Mouse (Mus musculus) hindbrain, embryonic 12.5 days (tissue): ENCODE results near the gene Ndufs6. TPM values are rescaled to one million over a fixed set of nuclear protein-coding genes. Genes with fewer than 3 reads are reported as not detected.

Experiments used
- ATAC-seq: fragments of 200-750 bp; cut with Nextera tagmentation; 2 replicates; pipeline ENCODE4 v1.8.0; 2017; ENCODE audit warnings: moderate TSS enrichment; ENCODE audit not compliant: low FRiP score
- H3K27ac ChIP-seq: fragments of 300-500 bp; sonication (generic); 2 replicates; pipeline ENCODE4 v1.5.1; 2016; ENCODE audit warnings: mild to moderate bottlenecking
- H3K27me3 ChIP-seq: fragments of 300-500 bp; sonication (generic); 2 replicates; pipeline ENCODE4 v1.6.1; 2016; ENCODE audit warnings: mild to moderate bottlenecking
- H3K36me3 ChIP-seq: fragments of 300-500 bp; sonication (generic); 2 replicates; pipeline ENCODE4 v1.6.1; 2016; ENCODE audit warnings: mild to moderate bottlenecking
- H3K4me1 ChIP-seq: fragments of 300-500 bp; sonication (generic); 2 replicates; pipeline ENCODE4 v1.6.1; 2016
- H3K4me2 ChIP-seq: fragments of 300-500 bp; sonication (generic); replicated peaks from 2 replicates; pipeline ENCODE4 v1.6.1; 2016; ENCODE audit warnings: mild to moderate bottlenecking
- H3K4me3 ChIP-seq: fragments of 300-500 bp; sonication (generic); 2 replicates; pipeline ENCODE4 v1.5.1; 2016; ENCODE audit warnings: mild to moderate bottlenecking
- H3K9ac ChIP-seq: fragments of 300-500 bp; sonication (generic); 2 replicates; pipeline ENCODE4 v1.6.1; 2016; ENCODE audit warnings: mild to moderate bottlenecking, moderate library complexity
- H3K9me3 ChIP-seq: fragments of 300-500 bp; sonication (generic); replicated peaks from 2 replicates; pipeline ENCODE4 v1.6.1; 2016; ENCODE audit warnings: mild to moderate bottlenecking
- WGBS: fragments of 180-500 bp; shearing (Covaris S2); methylation state at CpG from one replicate; pipeline ENCODE4 v1.1.7; 2016; 5-methylcytosine and 5-hydroxymethylcytosine counted together
- polyA plus RNA-seq: library from polyadenylated mRNA; unstranded; fragments of >200 nt; fragmentation: Nextera tagmentation; extraction: Ambion mirVana; gene quantifications from 2 replicates; pipeline ENCODE4 v1.2.1, GENCODE M21; 2016

Ndufs6 gene
- polyA plus RNA-seq, 1 experiment from 2014 or later = 312 TPM

DNA sequence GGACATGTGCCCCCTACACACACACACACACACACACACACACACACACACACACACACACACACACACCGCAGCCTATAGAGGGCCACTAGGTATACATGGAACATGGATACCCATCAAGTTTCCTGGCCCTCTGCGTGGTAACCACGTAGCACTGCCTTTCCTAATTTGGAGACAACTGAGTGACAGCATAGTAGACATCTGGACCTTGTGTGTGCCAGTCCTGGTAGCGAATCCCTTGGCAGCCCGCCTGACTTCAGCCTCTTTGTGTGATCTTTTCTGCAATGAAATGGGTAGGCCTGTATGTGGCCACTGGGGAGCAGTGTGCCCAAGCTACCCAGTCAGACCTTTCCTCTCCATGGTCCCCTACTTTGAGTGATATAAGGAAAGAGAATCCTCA, 29.0 kb downstream of the Ndufs6 start:
- Histone ChIP-seq H3K4me1 (no peaks in the 10 kb centered on the region), H3K9me3 (0 out of 2 replicates have a peak, but pooled peaks cover 4% of the 10 kb centered on the region), H3K9ac (no peak overlapping the region), H3K4me3 (no peak overlapping the region), H3K36me3 (no peaks in the 10 kb centered on the region), H3K27me3 (0 out of 2 replicates have a peak, but pooled peaks cover under 1% of the 10 kb centered on the region), H3K4me2 (no peak overlapping the region), H3K27ac (no peak overlapping the region)
- no peak for ATAC-seq
- 91% methylated on average over 5 of the region's 5 CpGs for WGBS

DNA sequence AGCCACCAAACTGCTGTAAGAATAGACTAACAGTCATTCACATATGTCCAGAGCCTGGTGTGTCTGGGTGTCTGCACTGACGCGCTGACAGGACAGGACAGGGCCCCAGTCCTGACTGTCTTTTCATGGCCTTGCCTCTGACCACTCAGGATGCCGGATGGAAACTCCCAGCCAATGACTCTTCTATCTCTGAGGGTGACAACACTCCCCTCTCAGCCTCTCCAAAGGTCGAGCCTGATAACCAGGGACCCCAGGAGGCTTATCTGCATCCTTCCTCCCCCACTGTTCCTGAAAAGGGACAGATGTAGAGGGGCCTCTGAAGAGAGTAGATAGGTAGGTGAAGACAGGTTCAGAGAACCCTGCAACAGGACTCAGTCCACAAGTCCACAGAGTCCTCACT, 29.6 kb downstream of the Ndufs6 start:
- Histone ChIP-seq H3K9ac (no peak overlapping the region), H3K4me1 (no peaks in the 10 kb centered on the region), H3K4me3 (no peak overlapping the region), H3K4me2 (no peak overlapping the region), H3K27ac (no peak overlapping the region), H3K36me3 (no peaks in the 10 kb centered on the region), H3K27me3 (no peaks in the 10 kb centered on the region), H3K9me3 (0 out of 2 replicates have a peak, but pooled peaks cover 4% of the 10 kb centered on the region)
- WGBS = 70% methylated on average over 4 of the region's 4 CpGs
- ATAC-seq = no peak

DNA sequence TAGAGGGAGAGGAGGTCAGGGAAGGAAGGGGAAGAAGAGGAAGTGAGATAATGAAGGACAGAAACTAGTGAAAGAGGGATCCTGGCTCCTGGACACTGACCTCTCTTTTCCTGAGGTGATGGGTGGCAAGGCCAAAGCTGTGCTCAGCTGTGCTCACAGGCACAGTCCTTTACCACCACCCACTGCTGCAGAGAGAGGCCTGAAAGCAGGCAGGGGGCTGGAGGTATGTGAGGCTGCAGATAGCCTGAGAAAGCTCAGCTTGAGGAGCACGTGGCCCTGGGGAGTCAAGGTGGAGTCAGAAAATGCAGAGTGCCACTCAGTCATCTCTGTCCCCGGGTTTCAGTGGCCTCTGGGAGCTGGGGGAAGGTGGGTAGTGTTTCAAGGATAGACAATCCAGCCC, 37.2 kb downstream of the Ndufs6 start:
- no peak for ATAC-seq
- H3K36me3 ChIP-seq = no peaks in the 10 kb centered on the region
- no peak overlapping the region for H3K9ac ChIP-seq
- H3K27me3 ChIP-seq = peaks cover 6% of the 10 kb centered on the region; the same call in 1 of the 2 replicates
- WGBS = 25% methylated on average over 2 of the region's 2 CpGs
- H3K4me3 ChIP-seq = no peak overlapping the region
- no peaks in the 10 kb centered on the region for H3K4me1 ChIP-seq
- H3K4me2 ChIP-seq = no peak overlapping the region
- H3K27ac ChIP-seq = no peak overlapping the region
- H3K9me3 ChIP-seq = 0 out of 2 replicates have a peak, but pooled peaks cover 4% of the 10 kb centered on the region

DNA sequence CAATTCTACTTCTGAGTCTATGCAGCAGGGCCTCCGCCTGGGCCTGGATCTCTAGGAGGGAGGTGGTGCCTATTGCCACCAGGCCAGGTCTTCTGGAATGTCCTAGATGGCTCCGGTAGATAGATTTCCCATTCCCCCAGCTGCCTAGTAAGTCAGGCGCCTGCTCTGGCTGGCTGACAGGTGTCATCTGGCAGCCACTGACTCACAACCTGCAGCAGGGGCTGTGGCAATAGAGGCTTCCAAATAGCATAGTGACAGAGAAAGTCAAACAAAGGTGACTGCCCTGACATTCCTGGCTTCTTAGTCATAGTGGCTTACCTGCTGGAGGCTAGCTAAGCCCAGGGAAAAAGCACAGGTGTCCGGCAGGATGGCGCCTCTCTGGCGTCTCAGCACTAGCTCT, 38.1 kb downstream of the Ndufs6 start:
- ATAC-seq = no peak
- H3K27me3 ChIP-seq = peaks cover 6% of the 10 kb centered on the region; the same call in 1 of the 2 replicates
- no peak overlapping the region for H3K9ac ChIP-seq
- no peak overlapping the region for H3K4me3 ChIP-seq
- no peak overlapping the region for H3K27ac ChIP-seq
- H3K4me2 ChIP-seq = no peak overlapping the region
- H3K4me1 ChIP-seq = no peaks in the 10 kb centered on the region
- 84% methylated on average over 6 of the region's 6 CpGs for WGBS
- no peaks in the 10 kb centered on the region for H3K36me3 ChIP-seq
- H3K9me3 ChIP-seq = 0 out of 2 replicates have a peak, but pooled peaks cover 4% of the 10 kb centered on the region

DNA sequence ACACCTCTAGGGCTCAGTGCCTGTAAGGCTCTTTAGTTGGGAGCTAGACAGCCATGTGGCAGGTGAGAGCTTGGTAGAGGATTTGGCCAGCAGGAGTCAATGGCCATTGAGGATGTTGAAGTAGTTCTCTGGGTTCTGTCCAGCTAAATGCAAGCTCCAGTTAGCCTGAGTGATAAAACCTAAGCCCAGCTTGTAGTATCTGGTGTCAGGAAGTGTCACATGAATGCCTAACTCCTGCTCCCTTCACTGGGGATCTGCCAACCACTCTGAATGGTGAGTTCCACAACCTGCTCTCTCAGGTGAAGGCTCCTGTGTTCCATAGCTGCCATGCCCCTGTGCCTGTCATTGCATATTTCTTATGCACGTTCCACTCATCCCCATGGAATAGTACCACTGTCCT, 44.8 kb downstream of the Ndufs6 start:
- ATAC-seq = no peak
- Histone ChIP-seq H3K9ac (no peak overlapping the region), H3K4me3 (no peak overlapping the region)

DNA sequence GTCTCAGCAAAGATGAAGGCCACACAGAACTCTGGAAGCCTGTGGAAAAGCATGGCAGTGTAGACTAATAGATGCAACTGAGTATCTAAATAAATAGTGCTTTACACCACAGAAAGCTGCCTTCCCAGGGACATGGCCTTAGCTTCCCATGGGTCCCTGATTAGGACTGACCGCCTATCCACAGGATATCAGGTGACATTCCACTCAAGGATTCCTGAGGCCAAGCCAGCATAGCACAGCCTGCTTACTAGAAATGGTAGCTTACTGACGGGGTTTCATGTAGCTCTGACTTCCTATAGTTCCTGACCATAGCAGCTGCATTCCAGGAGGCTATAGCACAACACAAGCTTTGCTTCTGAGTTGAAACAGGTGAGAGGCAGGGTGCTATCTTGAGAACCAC, 45.9 kb downstream of the Ndufs6 start:
- Histone ChIP-seq H3K4me3 (no peak overlapping the region), H3K9ac (no peak overlapping the region), H3K36me3 (no peaks in the 10 kb centered on the region), H3K9me3 (no peaks in the 10 kb centered on the region), H3K27ac (no peak overlapping the region), H3K4me1 (no peaks in the 10 kb centered on the region), H3K4me2 (no peak overlapping the region), H3K27me3 (peaks cover 5% of the 10 kb centered on the region)
- WGBS = 70% methylated on average over 2 of the region's 2 CpGs
- no peak for ATAC-seq

More for the DNA sequence above, 44.8 kb downstream of the Ndufs6 start:
- Histone ChIP-seq H3K9me3 (no peaks in the 10 kb centered on the region), H3K4me2 (no peak overlapping the region), H3K27me3 (peaks cover 2% of the 10 kb centered on the region; the same call in 1 of the 2 replicates), H3K27ac (no peak overlapping the region), H3K36me3 (no peaks in the 10 kb centered on the region), H3K4me1 (no peaks in the 10 kb centered on the region)
- 83% methylated on average over 1 of the region's 1 CpGs for WGBS

DNA sequence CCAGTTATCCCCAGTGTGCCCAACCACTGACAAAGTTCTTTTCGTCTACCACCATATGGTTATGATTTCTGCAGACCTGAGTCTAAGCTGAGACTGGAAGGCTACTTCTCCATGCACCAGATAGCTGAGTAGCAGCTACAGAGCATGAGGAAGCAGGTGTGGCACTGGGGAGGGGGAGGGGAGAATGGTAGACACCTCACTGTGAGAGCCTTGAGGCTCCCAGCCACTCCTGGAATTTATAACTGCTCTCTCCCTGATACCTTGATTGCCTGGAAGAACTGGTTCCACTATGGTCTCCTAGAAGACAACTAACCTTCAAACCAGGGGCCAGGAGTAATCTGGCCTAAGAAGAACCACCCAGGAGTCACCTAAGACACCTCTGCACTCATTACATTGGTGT, 49.1 kb downstream of the Ndufs6 start:
- WGBS = 77% methylated on average over 1 of the region's 1 CpGs

DNA sequence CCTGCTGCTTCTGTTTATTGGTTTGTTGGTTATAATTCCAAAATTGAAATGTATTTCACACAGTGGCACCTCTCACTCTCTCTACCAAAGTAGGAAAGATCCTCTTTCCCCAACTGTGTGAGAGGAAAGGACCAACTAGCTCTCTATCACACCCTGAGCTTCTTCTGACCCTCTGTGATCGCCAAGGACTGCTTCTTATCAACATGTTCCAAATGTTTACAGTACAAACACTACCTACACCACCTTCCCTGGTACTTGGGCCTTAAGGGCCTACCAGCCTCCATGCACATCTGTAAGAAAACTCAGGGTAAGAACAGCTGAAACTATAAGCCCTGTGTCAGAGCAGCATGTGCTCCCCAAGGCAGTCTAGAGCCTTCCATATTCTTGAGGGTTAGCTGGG, 50.5 kb downstream of the Ndufs6 start:
- Histone ChIP-seq H3K4me1 (peaks cover 3% of the 10 kb centered on the region; the same call in 1 of the 2 replicates), H3K27me3 (peaks cover 45% of the 10 kb centered on the region), H3K4me2 (no peak overlapping the region), H3K9ac (no peak overlapping the region), H3K9me3 (no peaks in the 10 kb centered on the region), H3K4me3 (no peak overlapping the region), H3K36me3 (no peaks in the 10 kb centered on the region), H3K27ac (no peak overlapping the region)
- WGBS = 66% methylated on average over 1 of the region's 1 CpGs
- no peak for ATAC-seq

More for the DNA sequence above, 49.1 kb downstream of the Ndufs6 start:
- H3K9me3 ChIP-seq = no peaks in the 10 kb centered on the region
- H3K4me2 ChIP-seq = no peak overlapping the region
- no peak overlapping the region for H3K27ac ChIP-seq
- H3K36me3 ChIP-seq = no peaks in the 10 kb centered on the region
- no peak for ATAC-seq
- H3K4me3 ChIP-seq = no peak overlapping the region
- H3K9ac ChIP-seq = no peak overlapping the region
- peaks cover 31% of the 10 kb centered on the region for H3K27me3 ChIP-seq
- no peaks in the 10 kb centered on the region for H3K4me1 ChIP-seq

DNA sequence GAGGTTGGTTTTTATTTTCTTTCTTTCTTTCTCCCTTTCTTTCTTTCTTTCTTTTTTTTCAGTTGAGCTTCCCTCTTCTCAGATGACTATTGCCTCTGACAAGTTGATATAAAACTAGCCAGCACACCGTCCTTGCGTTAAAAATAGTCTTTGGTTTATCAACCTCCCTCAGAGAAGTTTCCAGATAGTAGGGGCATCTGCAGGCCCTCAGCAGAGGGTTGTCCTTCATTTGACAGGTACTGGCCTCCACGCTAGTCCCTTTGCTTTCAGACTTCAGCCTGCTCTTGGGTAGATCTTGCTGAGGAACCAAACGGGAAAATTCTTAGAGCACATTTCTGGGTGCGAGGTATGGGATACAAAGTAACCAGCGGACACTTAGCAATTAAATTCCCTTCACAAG, 51.0 kb downstream of the Ndufs6 start:
- H3K4me1 ChIP-seq = peaks cover 7% of the 10 kb centered on the region
- WGBS = 86% methylated on average over 6 of the region's 6 CpGs

DNA sequence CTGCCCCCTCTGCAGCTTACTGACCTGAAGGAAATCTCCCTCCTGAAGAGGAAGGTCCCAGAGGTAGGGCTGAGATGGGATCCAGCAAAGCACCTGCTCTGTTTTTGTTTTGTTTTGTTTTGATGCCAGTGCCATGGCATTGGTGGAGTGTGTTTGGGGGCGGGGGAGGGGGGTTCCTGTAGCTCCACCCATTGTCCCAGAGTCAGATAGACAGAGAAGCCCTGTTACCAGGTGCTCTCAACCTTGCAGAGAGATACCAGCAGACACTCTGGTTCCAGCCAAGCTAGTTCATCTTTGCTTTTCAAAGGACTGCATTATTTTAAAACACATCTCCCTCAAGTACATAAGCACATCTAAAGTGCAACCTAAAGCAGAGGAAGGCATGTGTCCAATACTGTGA, 54.8 kb downstream of the Ndufs6 start:
- no peaks in the 10 kb centered on the region for H3K36me3 ChIP-seq
- 16% methylated on average over 1 of the region's 1 CpGs for WGBS
- H3K4me2 ChIP-seq = no peak overlapping the region
- no peak overlapping the region for H3K27ac ChIP-seq
- peaks cover 33% of the 10 kb centered on the region for H3K4me1 ChIP-seq
- no peak overlapping the region for H3K9ac ChIP-seq
- H3K4me3 ChIP-seq = no peak overlapping the region
- no peak for ATAC-seq
- no peaks in the 10 kb centered on the region for H3K9me3 ChIP-seq
- H3K27me3 ChIP-seq = peaks cover 85% of the 10 kb centered on the region

More for the DNA sequence above, 51.0 kb downstream of the Ndufs6 start:
- H3K4me2 ChIP-seq = no peak overlapping the region
- no peak overlapping the region for H3K27ac ChIP-seq
- no peak for ATAC-seq
- peaks cover 49% of the 10 kb centered on the region for H3K27me3 ChIP-seq
- no peak overlapping the region for H3K4me3 ChIP-seq
- no peak overlapping the region for H3K9ac ChIP-seq
- H3K9me3 ChIP-seq = no peaks in the 10 kb centered on the region
- no peaks in the 10 kb centered on the region for H3K36me3 ChIP-seq

DNA sequence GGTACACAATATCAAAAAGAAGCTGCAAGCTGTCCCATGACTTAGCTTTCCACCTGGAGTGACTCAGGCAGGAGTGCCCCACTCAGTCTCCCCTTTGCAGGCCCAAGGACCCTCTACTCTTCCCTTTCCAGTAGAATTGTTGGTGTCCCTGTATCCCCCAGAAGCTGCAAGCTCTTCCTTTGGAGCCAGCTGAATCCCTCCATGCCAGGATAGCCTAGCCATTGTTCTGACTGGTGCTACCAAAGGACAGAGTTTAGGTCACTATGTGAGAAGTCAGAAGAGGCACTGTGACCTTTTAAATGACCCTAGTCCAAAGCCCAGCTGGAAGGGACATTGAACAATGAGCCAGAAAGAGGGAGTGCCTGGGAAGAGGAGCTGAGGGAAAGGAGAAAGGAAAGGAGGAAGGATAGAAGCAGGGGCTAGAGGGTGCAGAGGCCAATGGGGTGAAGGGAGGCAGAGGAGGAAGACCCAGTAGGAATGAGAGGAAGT, 55.5 kb downstream of the Ndufs6 start:
- H3K4me3 ChIP-seq = no peak overlapping the region
- H3K36me3 ChIP-seq = no peaks in the 10 kb centered on the region
- no peak overlapping the region for H3K9ac ChIP-seq
- H3K9me3 ChIP-seq = no peaks in the 10 kb centered on the region
- peak overlapping the region; percentile 30; the same call in 1 of the 2 replicates for H3K27ac ChIP-seq
- peaks cover 38% of the 10 kb centered on the region for H3K4me1 ChIP-seq
- no peak for ATAC-seq
- H3K27me3 ChIP-seq = peaks cover 89% of the 10 kb centered on the region
- no peak overlapping the region for H3K4me2 ChIP-seq

DNA sequence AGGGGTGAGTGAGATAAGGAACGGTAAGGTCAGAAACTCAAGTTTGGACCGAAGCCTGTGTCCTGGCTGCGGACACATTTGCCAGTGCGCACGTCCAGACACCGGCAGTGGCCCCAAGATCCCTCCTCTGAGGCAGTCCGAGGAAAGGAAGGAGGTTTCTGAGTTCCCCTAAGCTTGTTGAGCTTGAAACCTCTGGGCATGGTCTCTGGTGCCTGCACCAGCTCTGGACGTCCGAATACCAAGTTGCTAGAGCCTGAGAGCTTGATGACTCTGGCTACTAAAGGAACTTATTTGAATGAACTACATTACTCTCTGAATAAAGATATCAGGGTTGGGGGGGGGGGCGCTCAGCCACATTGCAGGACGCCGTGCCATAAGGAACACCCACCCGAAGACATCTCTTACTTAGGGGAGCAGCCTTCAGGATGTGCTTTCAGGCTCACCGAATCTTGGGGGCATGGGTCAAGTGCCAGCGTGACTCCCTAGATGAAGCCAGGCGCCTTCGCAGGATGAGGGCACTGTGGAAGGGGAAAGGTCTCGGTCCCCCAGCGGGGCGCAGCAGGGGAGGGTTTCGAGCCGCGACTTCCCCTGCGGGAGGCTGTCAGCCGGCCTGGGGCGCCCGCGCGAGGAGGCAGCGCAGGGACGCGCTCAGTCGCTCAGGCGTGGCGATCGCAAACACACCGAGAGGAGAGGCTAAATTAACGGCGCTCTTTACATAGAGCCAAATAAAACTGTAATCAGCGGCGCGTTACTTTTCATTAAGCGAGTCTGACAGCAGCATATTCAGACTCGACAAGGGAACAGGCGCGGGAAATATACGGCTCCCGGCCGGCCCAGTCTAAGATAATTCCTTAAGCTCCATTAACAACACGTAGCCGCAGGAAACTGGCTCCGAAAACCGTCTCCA, 56.8 kb downstream of the Ndufs6 start:
- no peaks in the 10 kb centered on the region for H3K36me3 ChIP-seq
- under 1% methylated on average over 53 of the region's 53 CpGs for WGBS
- H3K9me3 ChIP-seq = no peaks in the 10 kb centered on the region
- 0 out of 2 replicates have a peak overlapping the region, but pooled peaks have one; percentile 43 for H3K9ac ChIP-seq
- peaks cover 96% of the 10 kb centered on the region for H3K27me3 ChIP-seq
- H3K27ac ChIP-seq = peak overlapping the region; percentile 57; the same call in 1 of the 2 replicates
- H3K4me1 ChIP-seq = peaks cover 38% of the 10 kb centered on the region
- peak; percentile 49 for ATAC-seq
- peak overlapping the region; percentile 28 for H3K4me3 ChIP-seq
- H3K4me2 ChIP-seq = peak overlapping the region; percentile 56
